Mouse (Mus musculus) liver, adult 2 months (tissue): ENCODE data around the gene Prss54.

Experiments used
- CTCF ChIP-seq: fragments of 200-500 bp; IDR thresholded peaks from 2 replicates; pipeline ENCODE4 v1.5.1; 2011; ENCODE audit warnings: low read depth, low read length, control low read depth
- POLR2A ChIP-seq: fragments of 200-500 bp; IDR thresholded peaks from 2 replicates; pipeline ENCODE4 v1.6.1; 2011; ENCODE audit warnings: low read length, control low read depth; ENCODE audit not compliant: insufficient read depth; ENCODE audit errors: extremely low read depth

GRCm38 (mm10) chr8:95551577-95551976 lies 24.6 kb downstream of the Prss54 start:
- TF ChIP-seq CTCF (no peak), POLR2A (no peak)
